Mouse (Mus musculus): ENCODE data around the gene Ext2. TPM values are rescaled to one million over a fixed set of nuclear protein-coding genes. Genes with fewer than 3 reads are reported as not detected.

Ext2 gene
- polyA plus RNA-seq, 1 experiment from 2014 or later, result 93.6 TPM

DNA sequence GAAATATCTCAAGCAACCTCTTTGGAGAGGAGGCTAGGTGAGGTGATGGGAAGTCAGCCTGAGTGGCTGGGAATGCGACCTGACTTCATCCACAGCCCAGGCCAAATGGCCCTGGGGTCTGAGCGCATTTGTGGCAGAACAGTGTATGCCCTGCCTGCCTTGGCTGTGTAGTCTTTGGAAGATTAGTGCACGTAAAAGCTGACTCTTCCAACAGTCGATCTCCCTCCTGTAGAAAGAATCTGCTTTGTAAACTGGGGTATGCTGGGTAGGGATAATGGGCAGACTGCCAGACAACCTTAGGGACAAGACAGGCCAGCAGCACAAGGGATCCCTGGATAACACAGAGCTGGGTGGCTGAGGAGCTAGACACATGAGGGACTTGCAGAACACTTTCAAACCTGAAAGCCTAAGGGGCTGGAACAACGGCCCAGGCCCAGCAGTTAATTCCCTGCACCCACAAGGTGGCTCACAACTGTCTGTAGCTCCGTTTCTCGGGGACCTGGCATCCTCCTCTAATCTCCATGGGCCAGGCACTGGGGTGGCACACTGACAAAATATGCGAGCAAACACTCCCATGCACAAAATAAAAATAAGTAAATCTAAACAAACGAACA lies 38.3 kb downstream of the Ext2 start:
- Histone ChIP-seq H3K4me2 (ENCODE audit: low read depth, low read length) (no peak overlapping the region), H3K9me3 (replicated peaks; ENCODE audit: control insufficient read depth, low read length) (no peaks in the 10 kb centered on the region), H3K9ac (ENCODE audit: low read length) (no peak overlapping the region; the same call in 1 of the 2 replicates), H3K4me1 (ENCODE audit: control insufficient read depth, insufficient read depth, low read length) (peaks cover 11% of the 10 kb centered on the region), H3K4me3 (replicated peaks; ENCODE audit: low read length) (no peak overlapping the region), H3K27me3 (ENCODE audit: control insufficient read depth, insufficient read depth, low read length) (no peaks in the 10 kb centered on the region), H3K27ac (ENCODE audit: low read length) (no peak overlapping the region), H3K36me3 (ENCODE audit: control insufficient read depth, insufficient read depth, low read length) (no peaks in the 10 kb centered on the region)
- ATAC-seq (ENCODE audit: insufficient read depth, low FRiP score), result no peak
- 77% methylated on average over 9 of the region's 9 CpGs for WGBS

DNA sequence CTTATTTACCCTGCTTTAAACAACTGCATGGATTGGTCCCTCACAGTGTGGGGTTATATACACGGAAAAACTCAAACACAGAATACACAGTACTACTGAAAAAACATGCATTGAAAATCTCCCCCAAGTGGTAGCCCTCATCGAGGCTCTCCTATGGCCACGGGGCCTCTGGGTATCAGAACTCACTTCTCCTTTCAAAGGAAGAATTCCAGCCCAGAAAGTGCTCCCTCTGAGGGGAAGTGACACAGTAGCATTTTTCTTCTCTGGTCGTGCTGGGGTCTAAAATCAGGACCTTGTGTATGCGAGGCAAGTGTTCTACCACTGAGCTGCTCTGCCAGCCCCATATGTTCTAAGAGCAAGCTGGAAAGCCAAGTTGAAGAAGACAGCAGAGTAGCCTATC lies 39.7 kb downstream of the Ext2 start:
- ATAC-seq (ENCODE audit: insufficient read depth, low FRiP score), result no peak
- no peak overlapping the region for H3K27ac ChIP-seq (ENCODE audit: low read length)
- no peak overlapping the region for H3K4me3 ChIP-seq (replicated peaks; ENCODE audit: low read length)
- no peaks in the 10 kb centered on the region for H3K27me3 ChIP-seq (ENCODE audit: control insufficient read depth, insufficient read depth, low read length)
- no peak overlapping the region for H3K4me2 ChIP-seq (ENCODE audit: low read depth, low read length)
- H3K9ac ChIP-seq (ENCODE audit: low read length), result no peak overlapping the region
- no peaks in the 10 kb centered on the region for H3K36me3 ChIP-seq (ENCODE audit: control insufficient read depth, insufficient read depth, low read length)
- H3K4me1 ChIP-seq (ENCODE audit: control insufficient read depth, insufficient read depth, low read length), result peaks cover 12% of the 10 kb centered on the region
- WGBS, result 51% methylated on average over 5 of the region's 5 CpGs
- H3K9me3 ChIP-seq (replicated peaks; ENCODE audit: control insufficient read depth, low read length), result no peaks in the 10 kb centered on the region

GRCm38 (mm10) chr2:93782156-93782555 lies 40.2 kb downstream of the Ext2 start:
- H3K4me1 ChIP-seq (ENCODE audit: control insufficient read depth, insufficient read depth, low read length), result peaks cover 12% of the 10 kb centered on the region
- no peak for ATAC-seq (ENCODE audit: insufficient read depth, low FRiP score)
- H3K27me3 ChIP-seq (ENCODE audit: control insufficient read depth, insufficient read depth, low read length), result no peaks in the 10 kb centered on the region
- no peaks in the 10 kb centered on the region for H3K36me3 ChIP-seq (ENCODE audit: control insufficient read depth, insufficient read depth, low read length)
- H3K4me2 ChIP-seq (ENCODE audit: low read depth, low read length), result no peak overlapping the region
- no peaks in the 10 kb centered on the region for H3K9me3 ChIP-seq (replicated peaks; ENCODE audit: control insufficient read depth, low read length)
- 74% methylated on average over 4 of the region's 4 CpGs for WGBS
- H3K27ac ChIP-seq (ENCODE audit: low read length), result no peak overlapping the region
- H3K4me3 ChIP-seq (replicated peaks; ENCODE audit: low read length), result no peak overlapping the region
- no peak overlapping the region for H3K9ac ChIP-seq (ENCODE audit: low read length)

GRCm38 (mm10) chr2:93780528-93780927 lies 41.8 kb downstream of the Ext2 start:
- Histone ChIP-seq H3K9me3 (replicated peaks; ENCODE audit: control insufficient read depth, low read length) (no peaks in the 10 kb centered on the region), H3K27me3 (ENCODE audit: control insufficient read depth, insufficient read depth, low read length) (no peaks in the 10 kb centered on the region), H3K27ac (ENCODE audit: low read length) (no peak overlapping the region), H3K36me3 (ENCODE audit: control insufficient read depth, insufficient read depth, low read length) (no peaks in the 10 kb centered on the region), H3K4me2 (ENCODE audit: low read depth, low read length) (no peak overlapping the region), H3K9ac (ENCODE audit: low read length) (no peak overlapping the region), H3K4me1 (ENCODE audit: control insufficient read depth, insufficient read depth, low read length) (peaks cover 12% of the 10 kb centered on the region), H3K4me3 (replicated peaks; ENCODE audit: low read length) (no peak overlapping the region)
- ATAC-seq (ENCODE audit: insufficient read depth, low FRiP score), result no peak
- WGBS, result 74% methylated on average over 10 of the region's 10 CpGs

GRCm38 (mm10) chr2:93779897-93780208 lies 42.5 kb downstream of the Ext2 start:
- Histone ChIP-seq H3K4me3 (replicated peaks; ENCODE audit: low read length) (no peak overlapping the region), H3K9ac (ENCODE audit: low read length) (no peak overlapping the region), H3K27me3 (ENCODE audit: control insufficient read depth, insufficient read depth, low read length) (no peaks in the 10 kb centered on the region), H3K36me3 (ENCODE audit: control insufficient read depth, insufficient read depth, low read length) (no peaks in the 10 kb centered on the region), H3K4me1 (ENCODE audit: control insufficient read depth, insufficient read depth, low read length) (peaks cover 17% of the 10 kb centered on the region), H3K27ac (ENCODE audit: low read length) (no peak overlapping the region), H3K4me2 (ENCODE audit: low read depth, low read length) (no peak overlapping the region), H3K9me3 (replicated peaks; ENCODE audit: control insufficient read depth, low read length) (no peaks in the 10 kb centered on the region)
- 39% methylated on average over 6 of the region's 6 CpGs for WGBS
- 0 out of 2 replicates have a peak, but pooled peaks have one; percentile 27 for ATAC-seq (ENCODE audit: insufficient read depth, low FRiP score)

- Histone ChIP-seq H3K9ac (ENCODE audit: low read length) (0 out of 2 replicates have a peak overlapping the region, but pooled peaks have one; percentile 33), H3K4me3 (replicated peaks; ENCODE audit: low read length) (no peak overlapping the region), H3K4me2 (ENCODE audit: low read depth, low read length) (no peak overlapping the region), H3K27me3 (ENCODE audit: control insufficient read depth, insufficient read depth, low read length) (no peaks in the 10 kb centered on the region), H3K4me1 (ENCODE audit: control insufficient read depth, insufficient read depth, low read length) (peaks cover 17% of the 10 kb centered on the region), H3K9me3 (replicated peaks; ENCODE audit: control insufficient read depth, low read length) (no peaks in the 10 kb centered on the region), H3K27ac (ENCODE audit: low read length) (no peak overlapping the region; the same call in 1 of the 2 replicates), H3K36me3 (ENCODE audit: control insufficient read depth, insufficient read depth, low read length) (no peaks in the 10 kb centered on the region)
- WGBS, result 45% methylated on average over 16 of the region's 16 CpGs
- ATAC-seq (ENCODE audit: insufficient read depth, low FRiP score), result peak; percentile 19; the same call in 1 of the 2 replicates
Measured at GRCm38 (mm10) chr2:93779081-93779896, 43.1 kb downstream of the Ext2 start.

GRCm38 (mm10) chr2:93778616-93779015 lies 43.8 kb downstream of the Ext2 start:
- 82% methylated on average over 5 of the region's 5 CpGs for WGBS
- Histone ChIP-seq H3K4me2 (ENCODE audit: low read depth, low read length) (no peak overlapping the region), H3K9me3 (replicated peaks; ENCODE audit: control insufficient read depth, low read length) (no peaks in the 10 kb centered on the region), H3K4me3 (replicated peaks; ENCODE audit: low read length) (no peak overlapping the region), H3K27ac (ENCODE audit: low read length) (no peak overlapping the region), H3K36me3 (ENCODE audit: control insufficient read depth, insufficient read depth, low read length) (no peaks in the 10 kb centered on the region), H3K27me3 (ENCODE audit: control insufficient read depth, insufficient read depth, low read length) (no peaks in the 10 kb centered on the region), H3K9ac (ENCODE audit: low read length) (no peak overlapping the region), H3K4me1 (ENCODE audit: control insufficient read depth, insufficient read depth, low read length) (peaks cover 17% of the 10 kb centered on the region)
- ATAC-seq (ENCODE audit: insufficient read depth, low FRiP score), result no peak

GRCm38 (mm10) chr2:93777056-93777430 lies 45.3 kb downstream of the Ext2 start:
- 82% methylated on average over 4 of the region's 4 CpGs for WGBS
- ATAC-seq (ENCODE audit: insufficient read depth, low FRiP score), result no peak
- H3K36me3 ChIP-seq (ENCODE audit: control insufficient read depth, insufficient read depth, low read length), result no peaks in the 10 kb centered on the region
- H3K4me1 ChIP-seq (ENCODE audit: control insufficient read depth, insufficient read depth, low read length), result peaks cover 23% of the 10 kb centered on the region
- H3K27ac ChIP-seq (ENCODE audit: low read length), result no peak overlapping the region
- no peak overlapping the region for H3K4me3 ChIP-seq (replicated peaks; ENCODE audit: low read length)
- H3K9me3 ChIP-seq (replicated peaks; ENCODE audit: control insufficient read depth, low read length), result no peaks in the 10 kb centered on the region
- H3K9ac ChIP-seq (ENCODE audit: low read length), result no peak overlapping the region
- no peaks in the 10 kb centered on the region for H3K27me3 ChIP-seq (ENCODE audit: control insufficient read depth, insufficient read depth, low read length)
- H3K4me2 ChIP-seq (ENCODE audit: low read depth, low read length), result no peak overlapping the region

GRCm38 (mm10) chr2:93776267-93777055 lies 45.9 kb downstream of the Ext2 start:
- Histone ChIP-seq H3K4me1 (ENCODE audit: control insufficient read depth, insufficient read depth, low read length) (peaks cover 24% of the 10 kb centered on the region), H3K27me3 (ENCODE audit: control insufficient read depth, insufficient read depth, low read length) (no peaks in the 10 kb centered on the region), H3K4me2 (ENCODE audit: low read depth, low read length) (no peak overlapping the region), H3K36me3 (ENCODE audit: control insufficient read depth, insufficient read depth, low read length) (no peaks in the 10 kb centered on the region), H3K27ac (ENCODE audit: low read length) (no peak overlapping the region; the same call in 1 of the 2 replicates), H3K4me3 (replicated peaks; ENCODE audit: low read length) (no peak overlapping the region), H3K9ac (ENCODE audit: low read length) (no peak overlapping the region), H3K9me3 (replicated peaks; ENCODE audit: control insufficient read depth, low read length) (no peaks in the 10 kb centered on the region)
- 90% methylated on average over 7 of the region's 7 CpGs for WGBS
- no peak for ATAC-seq (ENCODE audit: insufficient read depth, low FRiP score)

Data from stomach, embryonic 16.5 days (tissue).